Mouse (Mus musculus) cerebellum, postnatal 14 days (tissue): ENCODE data around the gene Nop53.
"Not testable (repeated sequence)": the region's sequence is repeated elsewhere in the genome, so short reads cannot be mapped to it uniquely, and the experiment has no call there.

Experiments
- DNase-seq, 2 experiments: peaks; one replicate each; pipeline ENCODE4 v3.0.0; 2021; ENCODE audit warnings: mixed read lengths in 2 of 2

Nop53 gene

GRCm38 (mm10) chr7:15918371-15918770 is 27.5 kb downstream of the Nop53 start:
- peak in 1 of 2 experiments; percentile 53 for DNase-seq

- DNase-seq, result no peak
Observed at GRCm38 (mm10) chr7:15916996-15917395, 28.9 kb downstream of the Nop53 start.

GRCm38 (mm10) chr7:15916134-15916723 is 29.6 kb downstream of the Nop53 start:
- DNase-seq, result no peak

DNA sequence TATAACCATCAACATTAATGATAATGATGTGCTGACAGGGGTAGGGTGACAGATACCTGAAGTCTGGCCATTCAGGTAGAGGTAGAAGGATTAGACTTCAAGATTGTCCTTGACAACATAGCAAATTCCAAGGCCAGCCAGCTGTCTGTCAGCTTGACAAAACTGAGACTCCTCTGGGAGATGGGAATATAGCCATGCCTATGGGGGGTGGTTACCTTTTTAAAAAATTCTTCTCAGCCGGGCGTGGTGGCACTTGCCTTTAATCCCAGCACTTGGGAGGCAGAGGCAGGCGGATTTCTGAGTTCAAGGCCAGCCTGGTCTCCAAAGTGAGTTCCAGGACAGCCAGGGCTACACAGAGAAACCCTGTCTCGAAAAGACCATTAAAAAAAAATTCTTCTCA is 30.2 kb downstream of the Nop53 start:
- not testable (repeated sequence) for DNase-seq

DNA sequence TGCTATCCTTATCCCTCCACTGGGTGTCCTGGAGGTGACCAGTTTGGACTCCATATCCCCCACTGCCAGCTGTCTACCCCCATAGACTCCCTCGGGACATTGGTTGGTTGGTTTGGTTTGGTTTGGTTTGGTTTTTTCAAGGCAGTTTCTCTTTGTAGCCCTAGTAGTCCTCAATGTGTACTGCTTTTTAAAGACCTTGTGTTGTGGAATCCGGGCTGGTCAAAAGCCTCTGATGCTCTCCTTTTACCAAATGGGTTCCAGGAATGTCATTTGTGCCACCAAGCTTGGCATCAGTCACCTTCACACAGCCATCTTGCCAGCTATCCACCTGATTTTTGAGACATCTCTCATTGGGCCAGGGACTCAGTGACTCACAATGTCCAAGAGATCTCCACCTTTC is 31.1 kb downstream of the Nop53 start:
- peak in 1 of 2 experiments; percentile 4 for DNase-seq

DNA sequence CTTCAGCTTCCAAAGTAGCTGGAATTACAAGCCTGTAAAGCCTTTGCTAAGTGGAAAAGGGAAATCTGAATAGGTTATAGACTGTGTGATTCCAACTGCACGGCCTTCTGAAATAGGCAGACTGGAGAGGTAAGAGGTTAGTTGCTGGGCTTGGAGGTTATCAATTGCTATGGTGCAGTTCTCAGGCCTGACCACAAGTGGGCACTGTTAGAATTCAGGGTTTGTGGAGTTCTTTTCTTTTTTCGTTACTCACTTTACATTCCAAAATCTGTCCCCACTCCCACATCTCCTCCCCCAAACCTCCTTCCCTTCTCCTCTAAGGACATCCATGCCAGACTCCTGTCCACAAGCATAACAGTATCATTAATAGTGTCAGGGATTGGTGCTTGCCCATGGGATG is 31.6 kb downstream of the Nop53 start:
- peak; percentile 44 to 64 for DNase-seq

DNA sequence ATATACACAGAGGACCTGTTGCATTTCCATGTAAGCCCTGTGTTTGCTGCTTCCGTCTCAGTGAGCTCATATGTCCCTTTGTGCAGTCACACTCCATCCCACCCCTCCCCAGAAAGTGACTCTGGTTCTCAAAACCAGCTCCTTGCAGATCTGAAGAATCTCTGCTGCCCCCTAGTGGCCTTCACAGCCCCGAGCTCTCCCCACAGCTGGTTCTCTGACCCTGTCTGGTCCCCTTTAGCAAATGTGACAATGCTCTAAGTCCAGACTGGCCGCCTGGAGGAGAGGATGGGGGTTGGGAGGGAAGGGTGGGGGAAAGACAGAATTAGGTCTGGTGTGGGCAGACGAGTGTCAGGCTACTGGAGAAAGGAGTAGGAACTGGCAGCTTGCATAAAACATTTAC is 33.7 kb downstream of the Nop53 start:
- peak; percentile 78 to 88 for DNase-seq

- DNase-seq, result no peak
Observed at GRCm38 (mm10) chr7:15910521-15910920, 35.4 kb downstream of the Nop53 start.

- peak in 1 of 2 experiments; percentile 5 for DNase-seq
Observed at GRCm38 (mm10) chr7:15907971-15908590, 37.8 kb downstream of the Nop53 start.

DNA sequence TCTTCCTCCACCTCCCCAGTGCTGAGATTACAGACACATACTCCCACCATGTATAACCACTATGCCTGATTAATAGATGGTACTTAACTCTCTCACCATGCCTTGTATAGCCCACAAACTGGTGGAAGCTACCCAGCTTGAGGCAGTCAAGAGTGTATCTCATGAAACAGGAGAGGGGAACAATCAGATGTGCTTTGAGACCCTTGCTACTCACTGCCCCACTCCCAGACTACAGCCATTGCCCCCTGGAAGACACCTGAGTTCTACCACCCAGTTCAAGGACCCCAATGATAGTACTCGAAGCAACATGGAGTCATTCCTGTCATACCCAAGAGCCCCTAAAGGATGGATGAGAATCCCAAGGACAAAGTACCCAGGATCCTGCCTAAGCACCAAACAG is 39.3 kb downstream of the Nop53 start:
- no peak for DNase-seq

GRCm38 (mm10) chr7:15905861-15906260 is 40.0 kb downstream of the Nop53 start:
- no peak for DNase-seq

DNA sequence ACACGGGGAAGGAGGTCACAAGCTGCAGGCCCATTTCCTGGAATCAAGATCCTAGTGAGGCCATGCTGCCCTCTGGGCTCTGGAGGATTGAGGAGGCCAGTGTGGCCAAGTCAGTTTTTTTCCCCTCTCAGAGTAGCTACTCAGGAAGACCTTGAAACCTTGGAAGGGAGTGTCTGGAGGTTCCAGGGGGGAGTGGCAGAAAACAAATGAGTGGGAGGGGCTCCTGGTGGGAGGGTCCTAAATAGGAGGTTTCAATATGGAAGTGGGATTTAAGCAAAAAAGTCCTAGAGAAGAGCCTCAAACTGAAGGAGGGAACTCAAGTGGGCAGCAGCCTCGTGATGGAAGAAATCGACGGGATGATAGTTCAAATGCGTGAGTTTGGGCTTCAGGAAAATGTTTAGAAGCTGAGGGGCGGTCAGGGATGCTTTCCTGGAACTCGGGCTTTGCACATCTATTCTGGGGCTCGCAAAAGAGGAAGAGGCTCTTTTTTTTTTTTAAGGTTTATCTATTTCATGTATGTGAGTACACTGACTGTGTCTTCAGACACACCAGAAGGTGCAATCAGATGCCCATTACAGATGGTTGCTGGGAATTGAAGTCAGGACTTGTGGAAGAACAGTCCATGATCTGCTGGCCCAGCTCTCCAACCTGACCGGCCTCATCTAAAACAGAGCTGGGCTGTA is 44.4 kb downstream of the Nop53 start:
- DNase-seq, result no peak

GRCm38 (mm10) chr7:15894251-15894650 is 51.6 kb downstream of the Nop53 start:
- no peak for DNase-seq
